Mouse (Mus musculus) erythroblast, embryonic 14.5 days (primary cell): ENCODE results near the gene Arhgef3. TPM values are rescaled to one million over a fixed set of nuclear protein-coding genes. Genes with fewer than 3 reads are reported as not detected.

ENCODE experiments used
- H3K27me3 ChIP-seq: 2 replicates; pipeline ENCODE4 v1.6.1; 2012; ENCODE audit warnings: inconsistent platforms; ENCODE audit not compliant: control insufficient read depth
- H3K36me3 ChIP-seq: 2 replicates; pipeline ENCODE4 v1.6.1; 2012; ENCODE audit warnings: mild to moderate bottlenecking, inconsistent platforms; ENCODE audit not compliant: control insufficient read depth
- H3K4me1 ChIP-seq: 2 replicates; pipeline ENCODE4 v1.6.1; 2012; ENCODE audit warnings: inconsistent platforms; ENCODE audit not compliant: control insufficient read depth
- H3K4me3 ChIP-seq: replicated peaks from 2 replicates; pipeline ENCODE3; 2012; ENCODE audit warnings: moderate library complexity, mild to moderate bottlenecking, inconsistent platforms
- H3K9me3 ChIP-seq: 2 replicates; pipeline ENCODE4 v1.6.1; 2012; ENCODE audit warnings: low read length, inconsistent platforms, mixed read lengths; ENCODE audit not compliant: control insufficient read depth
- GATA1 ChIP-seq: IDR thresholded peaks from 2 replicates; pipeline ENCODE4 v1.6.1; 2012; ENCODE audit warnings: low read length, inconsistent platforms, mixed read lengths
- TAL1 ChIP-seq: IDR thresholded peaks from 3 replicates; pipeline ENCODE4 v1.6.1; 2012; ENCODE audit warnings: low read length, inconsistent platforms, mixed read lengths
- polyA plus RNA-seq: library from polyadenylated mRNA; stranded (reverse); fragments of >175 nt; gene quantifications from 2 replicates; pipeline ENCODE4 v1.2.3, GENCODE M21; 2012

Gene Arhgef3
- polyA plus RNA-seq, 1 experiment, result 0.01 TPM

- TF ChIP-seq GATA1, result no peak
- TF ChIP-seq TAL1, result no peak
- Histone ChIP-seq H3K36me3 (no peaks in the 10 kb centered on the region), H3K4me3 (no peak overlapping the region), H3K9me3 (no peaks in the 10 kb centered on the region), H3K4me1 (no peaks in the 10 kb centered on the region), H3K27me3 (no peaks in the 10 kb centered on the region)
Measured at GRCm38 (mm10) chr14:27368619-27369018, 253.9 kb downstream of the Arhgef3 start.

GRCm38 (mm10) chr14:27369503-27369902 is 254.8 kb downstream of the Arhgef3 start:
- TF ChIP-seq GATA1, result no peak
- no peak for TF ChIP-seq TAL1
- Histone ChIP-seq H3K9me3 (no peaks in the 10 kb centered on the region), H3K4me3 (no peak overlapping the region), H3K36me3 (no peaks in the 10 kb centered on the region), H3K27me3 (no peaks in the 10 kb centered on the region), H3K4me1 (no peaks in the 10 kb centered on the region)

GRCm38 (mm10) chr14:27371669-27372076 is 257.0 kb downstream of the Arhgef3 start:
- no peak overlapping the region for H3K4me3 ChIP-seq
- no peaks in the 10 kb centered on the region for H3K4me1 ChIP-seq
- no peaks in the 10 kb centered on the region for H3K27me3 ChIP-seq
- no peaks in the 10 kb centered on the region for H3K36me3 ChIP-seq
- TF ChIP-seq TAL1 (no peak), GATA1 (no peak)
- H3K9me3 ChIP-seq, result no peaks in the 10 kb centered on the region

GRCm38 (mm10) chr14:27373498-27373897 is 258.8 kb downstream of the Arhgef3 start:
- Histone ChIP-seq H3K4me1 (no peaks in the 10 kb centered on the region), H3K36me3 (no peaks in the 10 kb centered on the region)

GRCm38 (mm10) chr14:27376115-27376648 is 261.5 kb downstream of the Arhgef3 start:
- Histone ChIP-seq H3K27me3 (no peaks in the 10 kb centered on the region), H3K9me3 (no peaks in the 10 kb centered on the region), H3K4me3 (no peak overlapping the region), H3K36me3 (no peaks in the 10 kb centered on the region), H3K4me1 (no peaks in the 10 kb centered on the region)
- TF ChIP-seq TAL1, result no peak
- TF ChIP-seq GATA1, result no peak

More at GRCm38 (mm10) chr14:27373498-27373897, 258.8 kb downstream of the Arhgef3 start:
- TF ChIP-seq TAL1 (no peak), GATA1 (no peak)
- no peak overlapping the region for H3K4me3 ChIP-seq
- H3K9me3 ChIP-seq, result no peaks in the 10 kb centered on the region
- no peaks in the 10 kb centered on the region for H3K27me3 ChIP-seq

GRCm38 (mm10) chr14:27378669-27379068 is 264.0 kb downstream of the Arhgef3 start:
- no peak for TF ChIP-seq TAL1
- no peak for TF ChIP-seq GATA1
- H3K9me3 ChIP-seq, result no peaks in the 10 kb centered on the region
- H3K4me3 ChIP-seq, result no peak overlapping the region
- H3K4me1 ChIP-seq, result no peaks in the 10 kb centered on the region
- no peaks in the 10 kb centered on the region for H3K36me3 ChIP-seq
- no peaks in the 10 kb centered on the region for H3K27me3 ChIP-seq

- no peaks in the 10 kb centered on the region for H3K4me1 ChIP-seq
- no peak overlapping the region for H3K4me3 ChIP-seq
- H3K27me3 ChIP-seq, result no peaks in the 10 kb centered on the region
- no peaks in the 10 kb centered on the region for H3K36me3 ChIP-seq
- no peaks in the 10 kb centered on the region for H3K9me3 ChIP-seq
- TF ChIP-seq GATA1 (no peak), TAL1 (no peak)
Measured at GRCm38 (mm10) chr14:27379404-27379803, 264.7 kb downstream of the Arhgef3 start.

- H3K4me3 ChIP-seq, result no peak overlapping the region
Measured at GRCm38 (mm10) chr14:27381459-27381858, 266.8 kb downstream of the Arhgef3 start.

GRCm38 (mm10) chr14:27383321-27383830 is 268.7 kb downstream of the Arhgef3 start:
- Histone ChIP-seq H3K9me3 (no peaks in the 10 kb centered on the region), H3K4me3 (no peak overlapping the region), H3K27me3 (no peaks in the 10 kb centered on the region), H3K4me1 (no peaks in the 10 kb centered on the region), H3K36me3 (no peaks in the 10 kb centered on the region; the same call in 1 of the 2 replicates)
- TF ChIP-seq GATA1, result no peak
- TF ChIP-seq TAL1, result no peak

More at GRCm38 (mm10) chr14:27381459-27381858, 266.8 kb downstream of the Arhgef3 start:
- TF ChIP-seq TAL1 (no peak), GATA1 (no peak)
- Histone ChIP-seq H3K9me3 (no peaks in the 10 kb centered on the region), H3K4me1 (no peaks in the 10 kb centered on the region), H3K36me3 (no peaks in the 10 kb centered on the region; the same call in 1 of the 2 replicates), H3K27me3 (no peaks in the 10 kb centered on the region)
